Mouse (Mus musculus) small intestine, adult 2 months (tissue): Measurements from ENCODE around the gene Usp54. TPM values are rescaled to one million over a fixed set of nuclear protein-coding genes. Genes with fewer than 3 reads are reported as not detected.

Experiments used
- H3K27ac ChIP-seq: fragments of 200-500 bp; 2 replicates; pipeline ENCODE4 v1.5.1; 2012; ENCODE audit warnings: low read depth, low read length, control low read depth, inconsistent platforms; ENCODE audit not compliant: insufficient read depth
- H3K27me3 ChIP-seq: fragments of 200-500 bp; 2 replicates; pipeline ENCODE4 v1.6.1; 2012; ENCODE audit warnings: mild to moderate bottlenecking, moderate library complexity, low read length, inconsistent platforms; ENCODE audit not compliant: control insufficient read depth, insufficient read depth
- H3K36me3 ChIP-seq: fragments of 200-500 bp; 2 replicates; pipeline ENCODE4 v1.6.1; 2012; ENCODE audit warnings: mild to moderate bottlenecking, low read length, control low read depth, inconsistent platforms; ENCODE audit not compliant: control insufficient read depth, insufficient read depth
- H3K4me1 ChIP-seq: fragments of 200-500 bp; 2 replicates; pipeline ENCODE4 v1.6.1; 2012; ENCODE audit warnings: low read length, inconsistent platforms, mixed read lengths; ENCODE audit not compliant: control insufficient read depth, insufficient read depth, insufficient read length
- H3K4me3 ChIP-seq: fragments of 200-500 bp; 2 replicates; pipeline ENCODE4 v1.5.1; 2012; ENCODE audit warnings: low read depth, mild to moderate bottlenecking, control low read depth, inconsistent platforms, low read length, moderate library complexity
- CTCF ChIP-seq: fragments of 200-500 bp; IDR thresholded peaks from 2 replicates; pipeline ENCODE4 v1.5.1; 2012; ENCODE audit warnings: low read depth, mild to moderate bottlenecking, control low read depth, inconsistent platforms, low read length, moderate library complexity, mixed read lengths; ENCODE audit not compliant: insufficient replicate concordance, insufficient read length; ENCODE audit errors: extremely low read depth
- POLR2A ChIP-seq: fragments of 200-500 bp; IDR thresholded peaks from 2 replicates; pipeline ENCODE4 v1.6.1; 2012; ENCODE audit warnings: low read depth, mild to moderate bottlenecking, control low read depth, inconsistent platforms, low read length, moderate library complexity
- WGBS: fragments of 180-500 bp; shearing (Covaris S2); methylation state at CpG from one replicate; pipeline ENCODE4 v1.1.7; 2018; 5-methylcytosine and 5-hydroxymethylcytosine counted together
- polyA plus RNA-seq: library from polyadenylated mRNA; depleted of rRNA; stranded (reverse); fragments of >200 nt; gene quantifications from 2 replicates; pipeline ENCODE4 v1.2.3, GENCODE M21; 2012

Gene Usp54
- polyA plus RNA-seq, 1 experiment, result 1.4 TPM

DNA sequence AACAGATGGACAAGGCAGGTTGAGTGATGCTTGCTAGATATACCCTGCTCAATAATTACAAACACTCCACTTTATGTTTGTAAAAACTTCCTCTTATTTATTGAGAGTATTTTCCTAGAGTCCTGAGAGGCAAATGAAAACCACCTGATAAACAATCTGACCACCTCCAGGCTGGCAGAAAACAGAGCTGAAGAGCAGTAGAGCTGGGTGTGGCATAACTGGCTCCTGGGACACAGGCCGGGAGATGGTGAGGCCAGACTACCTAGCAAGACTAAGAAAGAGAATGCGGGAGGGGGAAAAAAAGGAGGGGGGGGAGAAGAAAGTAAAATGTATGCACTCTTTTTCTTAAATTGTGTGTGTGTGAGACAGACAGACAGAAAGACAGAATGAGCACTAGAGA lies 18.5 kb downstream of the Usp54 start:
- TF ChIP-seq POLR2A, result no peak
- TF ChIP-seq CTCF, result no peak
- peaks cover 5% of the 10 kb centered on the region; the same call in 1 of the 2 replicates for H3K4me1 ChIP-seq
- 64% methylated on average over 2 of the region's 2 CpGs for WGBS

DNA sequence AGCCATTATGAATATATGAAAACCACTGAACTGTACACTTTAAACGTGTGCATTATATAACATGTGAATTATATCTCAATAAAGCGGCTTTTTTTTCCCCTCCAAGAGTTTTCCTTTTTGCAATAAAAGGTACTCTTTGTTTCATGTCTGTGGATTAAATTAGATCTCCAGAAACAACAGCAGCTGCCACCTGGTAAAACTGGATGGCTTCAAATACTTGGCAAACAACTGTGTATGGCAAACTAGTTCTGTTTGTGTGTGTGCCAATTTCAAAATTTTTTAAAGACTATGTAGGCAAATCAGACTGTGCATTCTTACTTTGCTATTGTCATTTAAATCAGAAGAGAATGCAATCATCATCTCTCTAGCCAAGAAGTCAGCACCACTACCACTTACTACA lies 19.0 kb downstream of the Usp54 start:
- WGBS, result 61% methylated on average over 2 of the region's 2 CpGs
- H3K36me3 ChIP-seq, result no peaks in the 10 kb centered on the region
- no peak for TF ChIP-seq CTCF
- TF ChIP-seq POLR2A, result no peak
- H3K4me3 ChIP-seq, result no peak overlapping the region
- no peaks in the 10 kb centered on the region for H3K27me3 ChIP-seq
- no peak overlapping the region for H3K27ac ChIP-seq
- H3K4me1 ChIP-seq, result peaks cover 2% of the 10 kb centered on the region; the same call in 1 of the 2 replicates

More for the DNA sequence above, 18.5 kb downstream of the Usp54 start:
- Histone ChIP-seq H3K27me3 (no peaks in the 10 kb centered on the region), H3K27ac (no peak overlapping the region), H3K36me3 (no peaks in the 10 kb centered on the region), H3K4me3 (no peak overlapping the region)

DNA sequence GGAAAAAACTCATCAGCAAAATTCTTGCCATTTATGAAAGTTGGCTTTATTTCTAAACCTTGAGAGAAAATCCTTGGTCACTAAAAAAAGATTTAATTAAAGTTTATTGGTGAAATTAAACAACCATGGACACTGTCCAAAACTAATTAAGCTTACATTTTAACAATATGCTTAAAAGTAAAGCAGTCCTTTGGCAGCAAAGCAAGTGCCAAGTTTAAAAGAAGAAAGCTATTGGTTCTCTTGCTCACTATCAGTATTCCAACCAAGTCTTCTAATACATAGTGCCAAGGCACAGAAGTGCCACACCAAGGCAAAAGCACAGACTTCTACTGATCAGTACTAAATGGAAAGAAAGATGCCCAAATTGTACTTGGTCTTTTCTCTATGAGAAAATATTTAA lies 21.7 kb downstream of the Usp54 start:
- Histone ChIP-seq H3K36me3 (no peaks in the 10 kb centered on the region), H3K27me3 (no peaks in the 10 kb centered on the region), H3K27ac (no peak overlapping the region), H3K4me3 (no peak overlapping the region), H3K4me1 (no peaks in the 10 kb centered on the region)
- no peak for TF ChIP-seq CTCF
- TF ChIP-seq POLR2A, result no peak

DNA sequence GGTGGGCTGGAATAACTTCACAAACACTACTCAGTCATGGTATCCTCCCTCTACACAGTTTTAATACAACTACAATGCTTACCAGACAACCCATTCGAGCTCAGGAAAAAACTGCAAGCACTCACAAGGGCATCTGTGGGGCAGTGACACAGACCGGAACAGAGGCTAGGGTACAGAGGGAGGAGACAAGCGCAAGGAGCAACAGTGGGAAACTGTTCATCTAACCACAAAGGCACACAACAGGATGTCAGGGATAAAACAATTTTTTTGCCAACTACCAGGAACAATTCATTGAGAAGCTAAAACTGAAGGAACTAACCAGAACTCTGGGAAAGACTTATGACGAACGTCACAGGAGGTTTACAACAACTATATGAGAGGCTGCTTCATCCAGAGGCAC lies 22.7 kb downstream of the Usp54 start:
- no peaks in the 10 kb centered on the region for H3K36me3 ChIP-seq
- H3K27me3 ChIP-seq, result no peaks in the 10 kb centered on the region
- TF ChIP-seq CTCF (no peak), POLR2A (no peak)
- H3K4me3 ChIP-seq, result no peak overlapping the region
- H3K27ac ChIP-seq, result no peak overlapping the region
- WGBS, result 73% methylated on average over 5 of the region's 5 CpGs
- H3K4me1 ChIP-seq, result no peaks in the 10 kb centered on the region

DNA sequence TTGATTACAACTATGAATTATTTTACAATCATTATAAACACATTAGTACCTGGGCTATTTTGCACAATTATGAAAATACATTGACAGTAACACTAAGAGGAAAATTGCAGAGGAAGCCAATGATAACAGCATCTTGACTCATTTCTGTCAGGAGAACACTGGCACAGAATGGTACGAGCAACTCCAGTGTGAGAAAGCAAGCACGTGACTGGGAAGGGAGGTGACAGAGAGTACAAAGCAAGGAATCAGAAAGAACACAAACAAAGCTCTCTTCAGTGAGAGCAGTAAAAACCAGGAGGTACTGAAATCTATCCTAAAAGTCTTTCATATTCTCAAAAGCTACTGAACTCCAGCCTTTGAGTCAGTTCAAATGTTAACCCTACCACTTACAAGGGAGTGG lies 24.4 kb downstream of the Usp54 start:
- no peaks in the 10 kb centered on the region for H3K27me3 ChIP-seq
- 37% methylated on average over 2 of the region's 2 CpGs for WGBS

DNA sequence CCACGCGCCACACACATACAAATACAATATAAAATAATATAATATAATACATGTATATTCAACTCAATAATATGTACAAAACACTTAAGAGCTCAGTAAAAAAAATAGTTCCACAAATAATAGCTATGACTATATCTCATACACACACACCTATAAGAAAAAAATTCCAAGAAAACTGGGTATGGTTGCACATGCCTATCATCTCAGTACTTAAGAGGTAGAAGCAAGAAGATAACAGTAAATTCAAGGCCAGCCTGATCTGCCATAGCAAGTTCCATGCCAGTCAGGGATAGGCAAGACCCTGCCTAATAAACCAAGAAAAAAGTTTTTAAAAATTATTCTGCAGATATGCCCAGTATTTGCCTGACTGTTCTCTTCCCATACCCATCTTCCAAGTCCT lies 25.8 kb downstream of the Usp54 start:
- TF ChIP-seq CTCF, result no peak
- no peak for TF ChIP-seq POLR2A
- no peak overlapping the region for H3K27ac ChIP-seq
- H3K27me3 ChIP-seq, result no peaks in the 10 kb centered on the region
- no peaks in the 10 kb centered on the region for H3K36me3 ChIP-seq
- 98% methylated on average over 2 of the region's 2 CpGs for WGBS
- no peak overlapping the region for H3K4me3 ChIP-seq
- no peaks in the 10 kb centered on the region for H3K4me1 ChIP-seq

More for the DNA sequence above, 24.4 kb downstream of the Usp54 start:
- no peaks in the 10 kb centered on the region for H3K36me3 ChIP-seq
- TF ChIP-seq POLR2A, result no peak
- no peak for TF ChIP-seq CTCF
- H3K4me3 ChIP-seq, result no peak overlapping the region
- H3K4me1 ChIP-seq, result no peaks in the 10 kb centered on the region
- H3K27ac ChIP-seq, result no peak overlapping the region

DNA sequence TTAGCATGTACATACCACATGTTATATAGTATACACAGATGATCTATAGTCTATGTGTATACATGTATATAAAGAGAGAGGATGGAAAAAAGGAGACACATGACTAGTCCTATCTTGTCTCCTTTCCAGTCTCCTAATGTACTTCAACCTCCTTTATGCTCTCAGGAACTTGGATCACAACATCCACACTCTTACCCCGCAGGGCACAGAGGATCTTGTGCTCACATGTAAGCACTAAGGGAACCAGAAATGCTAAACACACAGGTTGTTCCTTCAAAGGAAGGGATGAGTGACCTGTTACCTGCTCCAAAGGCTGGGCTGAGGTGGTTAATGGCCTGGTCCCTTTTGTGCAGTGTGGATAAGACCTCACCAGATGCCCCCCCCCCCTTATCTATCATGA lies 28.0 kb downstream of the Usp54 start:
- H3K27ac ChIP-seq, result no peak overlapping the region

DNA sequence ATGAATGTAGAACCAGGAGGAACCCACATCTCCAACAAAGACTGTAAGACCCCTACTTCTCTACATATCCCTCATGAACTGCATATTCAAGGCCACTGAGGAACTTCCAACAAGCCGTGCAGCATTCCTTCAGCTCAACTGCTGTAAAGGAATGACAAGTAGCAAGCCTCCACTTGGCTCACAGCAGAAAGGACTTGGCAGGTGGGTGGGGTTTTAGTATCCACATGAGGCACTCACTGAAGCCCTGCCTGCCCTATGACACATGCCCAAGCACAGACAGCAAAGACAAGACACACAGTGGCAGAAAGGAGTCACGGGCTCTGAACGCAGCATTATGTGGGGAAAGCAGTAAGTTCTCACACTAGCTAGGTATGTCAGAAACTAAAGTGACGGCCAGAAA lies 30.7 kb downstream of the Usp54 start:
- H3K4me1 ChIP-seq, result no peaks in the 10 kb centered on the region
- 83% methylated on average over 4 of the region's 4 CpGs for WGBS
- H3K27me3 ChIP-seq, result no peaks in the 10 kb centered on the region
- TF ChIP-seq CTCF, result no peak
- no peak for TF ChIP-seq POLR2A
- no peak overlapping the region for H3K4me3 ChIP-seq
- H3K36me3 ChIP-seq, result no peaks in the 10 kb centered on the region
- no peak overlapping the region for H3K27ac ChIP-seq

More for the DNA sequence above, 28.0 kb downstream of the Usp54 start:
- no peak for TF ChIP-seq CTCF
- no peak for TF ChIP-seq POLR2A
- Histone ChIP-seq H3K27me3 (no peaks in the 10 kb centered on the region), H3K4me1 (no peaks in the 10 kb centered on the region), H3K36me3 (no peaks in the 10 kb centered on the region), H3K4me3 (no peak overlapping the region)
- WGBS, result 95% methylated on average over 1 of the region's 1 CpGs
